In the genomic region with DNA sequence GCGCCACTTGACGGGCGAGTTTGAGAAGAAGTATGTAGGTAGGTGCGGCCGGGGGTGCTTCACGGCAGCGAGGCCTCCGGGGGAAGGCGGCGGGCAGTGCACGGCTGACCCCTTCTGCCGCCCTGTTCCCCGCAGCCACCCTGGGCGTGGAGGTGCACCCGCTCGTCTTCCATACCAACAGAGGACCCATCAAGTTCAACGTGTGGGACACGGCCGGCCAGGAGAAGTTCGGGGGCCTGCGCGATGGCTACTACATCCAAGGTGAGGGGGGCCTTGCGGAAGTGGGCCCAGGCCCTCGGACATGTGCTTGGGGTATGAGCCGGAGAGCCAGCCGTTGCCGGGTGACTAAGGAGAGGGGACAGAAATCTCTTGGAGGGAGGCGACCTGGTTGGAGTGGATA, we compare ENCODE assay signal across 7 mouse cellular contexts. TPM values are rescaled to one million over a fixed set of nuclear protein-coding genes. Genes with fewer than 3 reads are reported as not detected.
DNase-seq lines count a peak whose midpoint lies in the region; ATAC-seq and TF ChIP-seq lines count a peak whose summit lies in the region.

No protein-coding gene starts in this region.

- H3K4me1 ChIP-seq in forebrain, embryonic 13.5 days, result peaks cover 23% of the 10 kb centered on the region
- peaks cover 2% of the 10 kb centered on the region; the same call in 1 of the 2 replicates for H3K4me1 ChIP-seq in intestine, postnatal 0 days (replicated peaks; ENCODE audit: control insufficient read depth, insufficient read depth, low read length)

- no peaks in the 10 kb centered on the region for H3K9me3 ChIP-seq in forebrain, embryonic 13.5 days (replicated peaks)
- no peaks in the 10 kb centered on the region for H3K9me3 ChIP-seq in intestine, postnatal 0 days (ENCODE audit: control insufficient read depth)

- ATAC-seq in forebrain, embryonic 13.5 days, result peak; percentile 5; the same call in 1 of the 2 replicates
- no peak for ATAC-seq in intestine, postnatal 0 days

- WGBS in forebrain, embryonic 13.5 days, result 1% methylated on average over 28 of the region's 28 CpGs
- WGBS in intestine, postnatal 0 days, result 9% methylated on average over 28 of the region's 28 CpGs

- H3K9ac ChIP-seq in forebrain, embryonic 13.5 days, result peak overlapping the region; percentile 99
- peak overlapping the region; percentile 74 for H3K9ac ChIP-seq in intestine, postnatal 0 days (ENCODE audit: low read depth, low read length)

- H3K4me2 ChIP-seq in forebrain, embryonic 13.5 days, result peak overlapping the region; percentile 81
- H3K4me2 ChIP-seq in intestine, postnatal 0 days (replicated peaks; ENCODE audit: low read depth), result peak overlapping the region; percentile 87

- no peaks in the 10 kb centered on the region for H3K27me3 ChIP-seq in forebrain, embryonic 13.5 days
- H3K27me3 ChIP-seq in intestine, postnatal 0 days (replicated peaks; ENCODE audit: control insufficient read depth, insufficient read depth, low read length), result no peaks in the 10 kb centered on the region

- peak overlapping the region; percentile 97 for H3K4me3 ChIP-seq in forebrain, embryonic 13.5 days
- peak overlapping the region; percentile 78 for H3K4me3 ChIP-seq in intestine, postnatal 0 days (ENCODE audit: low read depth, low read length)

- TF ChIP-seq CTCF in intestine, postnatal 0 days (IDR thresholded peaks at IDR 0.05; ENCODE audit: low read depth), result no peak

- peak overlapping the region; percentile 98 for H3K27ac ChIP-seq in forebrain, embryonic 13.5 days
- peak overlapping the region; percentile 93; the same call in 1 of the 2 replicates for H3K27ac ChIP-seq in intestine, postnatal 0 days (ENCODE audit: low read depth, low read length)

- DNase-seq in retina, embryonic 14.5 days (ENCODE audit: low spot score), result peak; percentile 22
- DNase-seq in retina, postnatal 1 day, result no peak
- DNase-seq in ZHBTc4 (ENCODE audit: low read depth, low spot score), result peak; percentile 36
- DNase-seq in lung, postnatal 25 days (ENCODE audit: low spot score), result peak; percentile 1
- peak; percentile 59 for DNase-seq in testis, postnatal 10 days (ENCODE audit: low spot score)

- H3K36me3 ChIP-seq in forebrain, embryonic 13.5 days (ENCODE audit: poor library complexity, severe bottlenecking), result peaks cover 32% of the 10 kb centered on the region
- peaks cover 5% of the 10 kb centered on the region; the same call in 1 of the 2 replicates for H3K36me3 ChIP-seq in intestine, postnatal 0 days (ENCODE audit: control insufficient read depth, insufficient read depth)

RNA-seq across cellular contexts. Expression of a gene that starts 0.9 kb away (rescaled TPM):
- polyA plus RNA-seq in forebrain, embryonic 13.5 days (2015; fragmentation: Nextera tagmentation; extraction: Ambion mirVana), result 746 and 789 TPM in 2 replicates
- 191 and 196 TPM in 2 replicates for polyA plus RNA-seq in intestine, postnatal 0 days (2015; fragmentation: Nextera tagmentation; extraction: Ambion mirVana)

RNA-seq across cellular contexts. Expression of a gene that starts 12.4 kb away (rescaled TPM):
- 17.1 and 18.1 TPM in 2 replicates for polyA plus RNA-seq in forebrain, embryonic 13.5 days (2015; fragmentation: Nextera tagmentation; extraction: Ambion mirVana)
- 8.7 and 12.3 TPM in 2 replicates for polyA plus RNA-seq in intestine, postnatal 0 days (2015; fragmentation: Nextera tagmentation; extraction: Ambion mirVana)
